Mouse (Mus musculus): Measurements from ENCODE around the gene Xrcc4. TPM values are rescaled to one million over a fixed set of nuclear protein-coding genes. Genes with fewer than 3 reads are reported as not detected.

Xrcc4 gene
- polyA plus RNA-seq, 1 experiment from 2014 or later, result 13.3 TPM

- Histone ChIP-seq H3K27me3 (ENCODE audit: control insufficient read depth, insufficient read depth, low read length) (no peaks in the 10 kb centered on the region), H3K4me1 (ENCODE audit: control insufficient read depth, insufficient read depth, low read length) (no peaks in the 10 kb centered on the region), H3K9me3 (ENCODE audit: control insufficient read depth, low read length) (no peaks in the 10 kb centered on the region), H3K36me3 (ENCODE audit: control insufficient read depth, insufficient read depth, low read length) (no peaks in the 10 kb centered on the region), H3K4me2 (replicated peaks; ENCODE audit: low read depth, low read length) (no peak overlapping the region), H3K9ac (ENCODE audit: low read depth, low read length) (no peak overlapping the region), H3K27ac (ENCODE audit: low read depth, low read length) (no peak overlapping the region), H3K4me3 (ENCODE audit: low read length) (no peak overlapping the region)
- WGBS, result 67% methylated on average over 3 of the region's 3 CpGs
- ATAC-seq (ENCODE audit: low FRiP score, low TSS enrichment), result no peak
Observed at GRCm38 (mm10) chr13:90052408-90052807, 37.0 kb downstream of the Xrcc4 start.

- no peaks in the 10 kb centered on the region for H3K36me3 ChIP-seq (ENCODE audit: control insufficient read depth, insufficient read depth, low read length)
- no peak for ATAC-seq (ENCODE audit: low FRiP score, low TSS enrichment)
- H3K27me3 ChIP-seq (ENCODE audit: control insufficient read depth, insufficient read depth, low read length), result no peaks in the 10 kb centered on the region
- no peak overlapping the region for H3K4me3 ChIP-seq (ENCODE audit: low read length)
- no peak overlapping the region for H3K4me2 ChIP-seq (replicated peaks; ENCODE audit: low read depth, low read length)
- H3K27ac ChIP-seq (ENCODE audit: low read depth, low read length), result no peak overlapping the region
- 85% methylated on average over 6 of the region's 6 CpGs for WGBS
- no peaks in the 10 kb centered on the region for H3K4me1 ChIP-seq (ENCODE audit: control insufficient read depth, insufficient read depth, low read length)
- H3K9me3 ChIP-seq (ENCODE audit: control insufficient read depth, low read length), result no peaks in the 10 kb centered on the region
- no peak overlapping the region for H3K9ac ChIP-seq (ENCODE audit: low read depth, low read length)
Observed at GRCm38 (mm10) chr13:90051735-90052134, 37.7 kb downstream of the Xrcc4 start.

GRCm38 (mm10) chr13:90039613-90040012 is 49.8 kb downstream of the Xrcc4 start:
- no peaks in the 10 kb centered on the region for H3K4me1 ChIP-seq (ENCODE audit: control insufficient read depth, insufficient read depth, low read length)
- ATAC-seq (ENCODE audit: low FRiP score, low TSS enrichment), result peak; percentile 82

GRCm38 (mm10) chr13:90032977-90033376 is 56.4 kb downstream of the Xrcc4 start:
- no peak overlapping the region for H3K9ac ChIP-seq (ENCODE audit: low read depth, low read length)
- H3K27ac ChIP-seq (ENCODE audit: low read depth, low read length), result no peak overlapping the region
- no peak overlapping the region for H3K4me2 ChIP-seq (replicated peaks; ENCODE audit: low read depth, low read length)
- H3K36me3 ChIP-seq (ENCODE audit: control insufficient read depth, insufficient read depth, low read length), result no peaks in the 10 kb centered on the region
- H3K4me3 ChIP-seq (ENCODE audit: low read length), result no peak overlapping the region
- ATAC-seq (ENCODE audit: low FRiP score, low TSS enrichment), result no peak
- H3K4me1 ChIP-seq (ENCODE audit: control insufficient read depth, insufficient read depth, low read length), result no peaks in the 10 kb centered on the region
- no peaks in the 10 kb centered on the region for H3K9me3 ChIP-seq (ENCODE audit: control insufficient read depth, low read length)
- 82% methylated on average over 4 of the region's 4 CpGs for WGBS
- no peaks in the 10 kb centered on the region for H3K27me3 ChIP-seq (ENCODE audit: control insufficient read depth, insufficient read depth, low read length)

More at GRCm38 (mm10) chr13:90039613-90040012, 49.8 kb downstream of the Xrcc4 start:
- WGBS, result 8% methylated on average over 2 of the region's 2 CpGs
- no peak overlapping the region for H3K4me2 ChIP-seq (replicated peaks; ENCODE audit: low read depth, low read length)
- H3K9me3 ChIP-seq (ENCODE audit: control insufficient read depth, low read length), result no peaks in the 10 kb centered on the region
- no peak overlapping the region for H3K9ac ChIP-seq (ENCODE audit: low read depth, low read length)
- H3K36me3 ChIP-seq (ENCODE audit: control insufficient read depth, insufficient read depth, low read length), result no peaks in the 10 kb centered on the region
- H3K27me3 ChIP-seq (ENCODE audit: control insufficient read depth, insufficient read depth, low read length), result no peaks in the 10 kb centered on the region
- no peak overlapping the region for H3K4me3 ChIP-seq (ENCODE audit: low read length)
- H3K27ac ChIP-seq (ENCODE audit: low read depth, low read length), result no peak overlapping the region

- H3K27me3 ChIP-seq (ENCODE audit: control insufficient read depth, insufficient read depth, low read length), result no peaks in the 10 kb centered on the region
- WGBS, result 75% methylated on average over 2 of the region's 2 CpGs
- no peak overlapping the region for H3K4me2 ChIP-seq (replicated peaks; ENCODE audit: low read depth, low read length)
- no peak overlapping the region for H3K27ac ChIP-seq (ENCODE audit: low read depth, low read length)
- H3K9ac ChIP-seq (ENCODE audit: low read depth, low read length), result no peak overlapping the region
- no peak overlapping the region for H3K4me3 ChIP-seq (ENCODE audit: low read length)
- no peaks in the 10 kb centered on the region for H3K9me3 ChIP-seq (ENCODE audit: control insufficient read depth, low read length)
- no peak for ATAC-seq (ENCODE audit: low FRiP score, low TSS enrichment)
- H3K4me1 ChIP-seq (ENCODE audit: control insufficient read depth, insufficient read depth, low read length), result no peaks in the 10 kb centered on the region
- no peaks in the 10 kb centered on the region for H3K36me3 ChIP-seq (ENCODE audit: control insufficient read depth, insufficient read depth, low read length)
Observed at GRCm38 (mm10) chr13:90032523-90032922, 56.9 kb downstream of the Xrcc4 start.

- Histone ChIP-seq H3K9me3 (ENCODE audit: control insufficient read depth, low read length) (no peaks in the 10 kb centered on the region), H3K4me2 (replicated peaks; ENCODE audit: low read depth, low read length) (no peak overlapping the region), H3K27ac (ENCODE audit: low read depth, low read length) (no peak overlapping the region), H3K4me1 (ENCODE audit: control insufficient read depth, insufficient read depth, low read length) (no peaks in the 10 kb centered on the region), H3K9ac (ENCODE audit: low read depth, low read length) (no peak overlapping the region), H3K4me3 (ENCODE audit: low read length) (no peak overlapping the region), H3K36me3 (ENCODE audit: control insufficient read depth, insufficient read depth, low read length) (no peaks in the 10 kb centered on the region), H3K27me3 (ENCODE audit: control insufficient read depth, insufficient read depth, low read length) (no peaks in the 10 kb centered on the region)
- 72% methylated on average over 3 of the region's 3 CpGs for WGBS
- no peak for ATAC-seq (ENCODE audit: low FRiP score, low TSS enrichment)
Observed at GRCm38 (mm10) chr13:90030911-90031310, 58.5 kb downstream of the Xrcc4 start.

- Histone ChIP-seq H3K27me3 (ENCODE audit: control insufficient read depth, insufficient read depth, low read length) (no peaks in the 10 kb centered on the region), H3K4me2 (replicated peaks; ENCODE audit: low read depth, low read length) (no peak overlapping the region), H3K36me3 (ENCODE audit: control insufficient read depth, insufficient read depth, low read length) (no peaks in the 10 kb centered on the region), H3K4me1 (ENCODE audit: control insufficient read depth, insufficient read depth, low read length) (no peaks in the 10 kb centered on the region), H3K9ac (ENCODE audit: low read depth, low read length) (no peak overlapping the region), H3K27ac (ENCODE audit: low read depth, low read length) (no peak overlapping the region), H3K4me3 (ENCODE audit: low read length) (no peak overlapping the region), H3K9me3 (ENCODE audit: control insufficient read depth, low read length) (no peaks in the 10 kb centered on the region)
- ATAC-seq (ENCODE audit: low FRiP score, low TSS enrichment), result no peak
- 68% methylated on average over 3 of the region's 3 CpGs for WGBS
Observed at GRCm38 (mm10) chr13:90012620-90013019, 76.8 kb downstream of the Xrcc4 start.

- H3K9ac ChIP-seq (ENCODE audit: low read depth, low read length), result no peak overlapping the region
- H3K4me2 ChIP-seq (replicated peaks; ENCODE audit: low read depth, low read length), result no peak overlapping the region
- no peak for ATAC-seq (ENCODE audit: low FRiP score, low TSS enrichment)
- H3K4me3 ChIP-seq (ENCODE audit: low read length), result no peak overlapping the region
- no peaks in the 10 kb centered on the region for H3K36me3 ChIP-seq (ENCODE audit: control insufficient read depth, insufficient read depth, low read length)
- no peaks in the 10 kb centered on the region for H3K4me1 ChIP-seq (ENCODE audit: control insufficient read depth, insufficient read depth, low read length)
- H3K9me3 ChIP-seq (ENCODE audit: control insufficient read depth, low read length), result no peaks in the 10 kb centered on the region
- 67% methylated on average over 8 of the region's 8 CpGs for WGBS
- H3K27ac ChIP-seq (ENCODE audit: low read depth, low read length), result no peak overlapping the region
- no peaks in the 10 kb centered on the region for H3K27me3 ChIP-seq (ENCODE audit: control insufficient read depth, insufficient read depth, low read length)
Observed at GRCm38 (mm10) chr13:90012198-90012597, 77.2 kb downstream of the Xrcc4 start.

GRCm38 (mm10) chr13:90011129-90011528 is 78.3 kb downstream of the Xrcc4 start:
- no peak overlapping the region for H3K4me2 ChIP-seq (replicated peaks; ENCODE audit: low read depth, low read length)
- no peak overlapping the region for H3K9ac ChIP-seq (ENCODE audit: low read depth, low read length)
- WGBS, result 84% methylated on average over 8 of the region's 8 CpGs
- no peaks in the 10 kb centered on the region for H3K9me3 ChIP-seq (ENCODE audit: control insufficient read depth, low read length)
- no peak overlapping the region for H3K27ac ChIP-seq (ENCODE audit: low read depth, low read length)
- H3K4me1 ChIP-seq (ENCODE audit: control insufficient read depth, insufficient read depth, low read length), result no peaks in the 10 kb centered on the region
- H3K36me3 ChIP-seq (ENCODE audit: control insufficient read depth, insufficient read depth, low read length), result no peaks in the 10 kb centered on the region
- no peak for ATAC-seq (ENCODE audit: low FRiP score, low TSS enrichment)
- H3K27me3 ChIP-seq (ENCODE audit: control insufficient read depth, insufficient read depth, low read length), result no peaks in the 10 kb centered on the region
- no peak overlapping the region for H3K4me3 ChIP-seq (ENCODE audit: low read length)

GRCm38 (mm10) chr13:90009786-90010185 is 79.6 kb downstream of the Xrcc4 start:
- no peak for ATAC-seq (ENCODE audit: low FRiP score, low TSS enrichment)
- Histone ChIP-seq H3K4me1 (ENCODE audit: control insufficient read depth, insufficient read depth, low read length) (no peaks in the 10 kb centered on the region), H3K4me2 (replicated peaks; ENCODE audit: low read depth, low read length) (no peak overlapping the region), H3K27ac (ENCODE audit: low read depth, low read length) (no peak overlapping the region), H3K9me3 (ENCODE audit: control insufficient read depth, low read length) (no peaks in the 10 kb centered on the region), H3K4me3 (ENCODE audit: low read length) (no peak overlapping the region), H3K36me3 (ENCODE audit: control insufficient read depth, insufficient read depth, low read length) (no peaks in the 10 kb centered on the region), H3K9ac (ENCODE audit: low read depth, low read length) (no peak overlapping the region), H3K27me3 (ENCODE audit: control insufficient read depth, insufficient read depth, low read length) (no peaks in the 10 kb centered on the region)

Measured in kidney, embryonic 14.5 days (tissue).